ENCODE assay signal across 8 mouse cellular contexts in the genomic region with DNA sequence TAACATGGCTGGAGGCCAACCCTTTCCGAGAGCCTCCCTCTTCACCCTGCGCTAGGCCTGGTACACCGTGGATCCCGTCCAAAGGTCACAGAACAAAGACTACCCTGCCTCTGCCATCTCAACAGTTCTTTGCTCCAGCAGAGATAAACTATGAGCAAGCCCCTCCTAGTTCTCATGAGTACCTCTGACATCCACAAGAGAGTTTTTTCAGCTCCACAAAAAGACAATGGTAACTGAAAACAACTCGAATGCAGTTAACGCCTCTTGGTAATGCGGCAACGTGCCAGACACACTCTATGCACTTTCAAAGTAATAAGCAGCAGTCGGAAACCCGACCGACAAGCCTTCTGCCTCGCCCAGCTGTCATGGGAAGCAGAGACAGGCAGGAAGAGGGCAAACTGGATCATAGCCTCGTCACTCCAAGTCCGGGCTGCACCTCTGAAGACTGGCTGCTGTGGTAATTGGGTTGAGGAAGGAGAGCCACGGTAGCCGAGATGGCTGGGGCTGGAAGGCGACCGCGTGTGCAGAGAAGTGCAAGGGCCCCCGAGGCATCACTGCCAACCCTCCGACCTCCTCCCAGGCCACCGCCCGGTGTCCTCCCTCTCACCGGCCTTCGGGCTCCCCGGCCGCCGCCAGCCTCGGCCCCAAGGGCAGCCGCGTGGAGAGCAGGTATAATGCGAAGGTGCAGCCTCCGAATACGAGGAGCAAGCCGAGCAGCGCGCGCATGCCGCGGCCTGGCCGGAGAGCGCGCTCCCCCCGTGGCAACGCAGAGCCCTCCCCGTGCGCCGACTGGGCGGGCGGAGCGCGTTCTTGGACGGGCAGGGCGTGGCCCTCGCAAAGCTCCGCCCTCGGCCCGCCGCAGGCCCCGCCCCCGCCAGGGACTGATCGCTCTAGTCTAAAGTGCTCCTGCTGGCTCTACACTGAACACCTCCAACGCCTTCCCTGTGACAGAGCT. TPM values are rescaled to one million over a fixed set of nuclear protein-coding genes. Genes with fewer than 3 reads are reported as not detected.
A peak's percentile ranks its signal among the peaks of the same experiment; 100 is the strongest.
DNase-seq lines count a peak whose midpoint lies in the region; ATAC-seq lines count a peak whose summit lies in the region.

A gene (minus strand): TSS at position 792 of the 955 bp plus-strand sequence.

- H3K9me3 ChIP-seq in lung, embryonic 16.5 days (ENCODE audit: control insufficient read depth, low read length) = no peaks in the 10 kb centered on the region

- peak within 1 kb of the TSS; percentile 69 for H3K27ac ChIP-seq in lung, embryonic 16.5 days (ENCODE audit: low read length)

- peak within 1 kb of the TSS; percentile 79 for H3K9ac ChIP-seq in lung, embryonic 16.5 days (ENCODE audit: low read length)

- DNase-seq in MEL-GATA-1-ER (ENCODE audit: extremely low read depth, low read depth) = peak; percentile 59
- peak; percentile 94 for DNase-seq in cerebellum, adult 8-10 months
- DNase-seq in forelimb bud, embryonic 11.5 days (ENCODE audit: low read depth, low spot score) = peak; percentile 81
- DNase-seq in layer of hippocampus, adult 9-10 months (ENCODE audit: low spot score) = peak; percentile 37
- peak; percentile 69 for DNase-seq in ovary, postnatal 10 days (ENCODE audit: low spot score)
- DNase-seq in thymus, postnatal 10 days (ENCODE audit: low spot score in 2 of 2) = peak; percentile 80 to 92

- under 1% methylated on average over 62 of the region's 63 CpGs for WGBS in lung, embryonic 16.5 days

- H3K27me3 ChIP-seq in lung, embryonic 16.5 days (ENCODE audit: control insufficient read depth, insufficient read depth, low read depth, low read length) = no peaks in the 10 kb centered on the region

- H3K4me3 ChIP-seq in lung, embryonic 16.5 days (ENCODE audit: low read length) = peak within 1 kb of the TSS; percentile 79

- H3K4me1 ChIP-seq in lung, embryonic 16.5 days (replicated peaks; ENCODE audit: control insufficient read depth, insufficient read depth, low read length) = peaks cover 6% of the 10 kb centered on the region

- H3K4me2 ChIP-seq in lung, embryonic 16.5 days (ENCODE audit: low read depth, low read length) = peak within 1 kb of the TSS; percentile 87

- ATAC-seq in hematopoietic stem cell, adult 5-6 weeks (replicated peaks in 1 of 2; ENCODE audit: insufficient read depth in 1 of 2, low FRiP score in 2 of 2, low TSS enrichment in 1 of 2, low read depth in 1 of 2, poor library complexity in 2 of 2, severe bottlenecking in 2 of 2) = peak; percentile 88 to 91
- ATAC-seq in lung, embryonic 16.5 days (ENCODE audit: low read depth) = peak; percentile 98

- 0 out of 2 replicates have a peak, but pooled peaks cover 2% of the 10 kb centered on the region for H3K36me3 ChIP-seq in lung, embryonic 16.5 days (ENCODE audit: control insufficient read depth, insufficient read depth, low read length)

RNA-seq across cellular contexts. Expression of the gene that starts here (rescaled TPM):
- 13.3 and 17.0 TPM in 2 replicates for total RNA-seq in hematopoietic stem cell, adult 5-6 weeks (2017)
- 19.8 and 23.1 TPM in 2 replicates for polyA plus RNA-seq in lung, embryonic 16.5 days (2015; fragmentation: Nextera tagmentation; extraction: Ambion mirVana)

Comparison
In these comparisons a context has a peak if more than half of its experiments do, and no peak if none do; other contexts are left out.
1. Peak in every context shown above with its lines: DNase-seq, ATAC-seq, H3K4me3 ChIP-seq and H3K27ac ChIP-seq.
2. DNase-seq: peak in every context shown above with its lines; median percentile 94 in cerebellum, adult 8-10 months; 86 in thymus, postnatal 10 days; 81 in forelimb bud, embryonic 11.5 days; 69 in ovary, postnatal 10 days; 59 in MEL-GATA-1-ER; 37 in layer of hippocampus, adult 9-10 months.